Mouse (Mus musculus) ES-E14 (cell line): ENCODE data around the gene Rbbp8nl. TPM values are rescaled to one million over a fixed set of nuclear protein-coding genes. Genes with fewer than 3 reads are reported as not detected.

Experiments used
- DNase-seq: peaks from one replicate; pipeline ENCODE4 v3.0.0-alpha.2; 2013; ENCODE audit warnings: low read depth, low spot score
- H3K27ac ChIP-seq: 2 replicates; pipeline ENCODE4 v1.5.1; 2012; ENCODE audit warnings: low read depth, mild to moderate bottlenecking, low read length, moderate library complexity, mixed read lengths; ENCODE audit not compliant: poor library complexity, insufficient read depth, severe bottlenecking
- H3K36me3 ChIP-seq: 2 replicates; pipeline ENCODE4 v1.6.1; 2012; ENCODE audit warnings: mild to moderate bottlenecking, low read length, moderate library complexity, mixed read lengths; ENCODE audit not compliant: control insufficient read depth, poor library complexity, insufficient read depth, severe bottlenecking
- H3K4me1 ChIP-seq, 2 experiments: fragments of 150-350 bp in 1 of 2; sonication (generic) in 1 of 2; 2 replicates each; pipeline ENCODE4 v1.6.1; 2012; ENCODE audit warnings: low read length in 2 of 2, mild to moderate bottlenecking in 1 of 2, mixed read lengths in 1 of 2; ENCODE audit not compliant: control insufficient read depth in 2 of 2, insufficient read depth in 2 of 2, poor library complexity in 1 of 2
- H3K4me3 ChIP-seq, 2 experiments: fragments of 150-350 bp in 1 of 2; sonication (generic) in 1 of 2; 2 replicates each; pipeline ENCODE4 v1.5.1; 2012; ENCODE audit warnings: low read length in 2 of 2, low read depth in 1 of 2, mild to moderate bottlenecking in 1 of 2, mixed read lengths in 1 of 2; ENCODE audit not compliant: insufficient read depth in 1 of 2, poor library complexity in 1 of 2, severe bottlenecking in 1 of 2
- H3K9ac ChIP-seq: 2 replicates; pipeline ENCODE4 v1.6.1; 2012; ENCODE audit warnings: low read depth, mild to moderate bottlenecking, low read length, mixed read lengths; ENCODE audit not compliant: poor library complexity, insufficient read depth, severe bottlenecking
- H3K9me3 ChIP-seq: fragments of 150-350 bp; sonication (generic); 2 replicates; pipeline ENCODE4 v1.6.1; 2012; ENCODE audit warnings: low read depth, mild to moderate bottlenecking, low read length; ENCODE audit not compliant: control insufficient read depth, insufficient read depth
- CHD2 ChIP-seq: IDR thresholded peaks from 2 replicates; pipeline ENCODE4 v1.6.1; 2014; ENCODE audit warnings: mild to moderate bottlenecking, low read depth, low read length, inconsistent platforms
- HCFC1 ChIP-seq: IDR thresholded peaks from 2 replicates; pipeline ENCODE4 v1.6.1; 2012; ENCODE audit warnings: low read length, inconsistent platforms, borderline replicate concordance; ENCODE audit not compliant: insufficient read depth
- MAFK ChIP-seq: IDR thresholded peaks from 2 replicates; pipeline ENCODE4 v1.6.1; 2014; ENCODE audit warnings: mild to moderate bottlenecking, low read depth, low read length, inconsistent platforms; ENCODE audit not compliant: insufficient read depth
- ZC3H11A ChIP-seq: IDR thresholded peaks from 2 replicates; pipeline ENCODE4 v1.6.1; 2012; ENCODE audit warnings: low read depth, mild to moderate bottlenecking, inconsistent platforms, low read length, borderline replicate concordance
- ZNF384 ChIP-seq: IDR thresholded peaks from 2 replicates; pipeline ENCODE4 v1.6.1; 2012; ENCODE audit warnings: low read depth, low read length, inconsistent platforms
- in situ Hi-C, 2 experiments: fragments of 600-800 bp; cut with MboI; formaldehyde crosslinking; loops; one replicate each; pipeline ENCODE4 v1.15.1; 2025; ENCODE audit warnings: low sequenced_read_pairs in 2 of 2, inconsistent platforms in 1 of 2; ENCODE audit not compliant: unreplicated experiment in 2 of 2
- total RNA-seq: library from RNA; depleted of rRNA; stranded (reverse); fragments of 300-350 nt; gene quantifications from 2 replicates; pipeline ENCODE4 v1.2.3, GENCODE M21; 2012

The Rbbp8nl gene
- total RNA-seq, 1 experiment, result 0.54 TPM

GRCm38 (mm10) chr2:180257963-180258865, 31.5 kb downstream of the Rbbp8nl start:
- peak overlapping the region; percentile 84 to 97 for H3K4me3 ChIP-seq
- H3K36me3 ChIP-seq, result peaks cover 39% of the 10 kb centered on the region
- TF ChIP-seq MAFK (no peak), HCFC1 (no peak), ZNF384 (no peak), CHD2 (no peak), ZC3H11A (no peak)
- in situ Hi-C loops, result no loop called here
- H3K4me1 ChIP-seq, result peaks cover 0 to 7% of the 10 kb centered on the region in 2 experiments; a peak in 1 of 4 replicates
- no peak for DNase-seq
- no peaks in the 10 kb centered on the region for H3K9me3 ChIP-seq
- H3K27ac ChIP-seq, result peak overlapping the region; percentile 85; the same call in 1 of the 2 replicates
- peak overlapping the region; percentile 99 for H3K9ac ChIP-seq

- peaks cover 37% of the 10 kb centered on the region for H3K36me3 ChIP-seq
- H3K27ac ChIP-seq, result peak within 1 kb of the TSS; percentile 93
- peaks cover 3 to 10% of the 10 kb centered on the region in 2 experiments; a peak in 3 of 4 replicates for H3K4me1 ChIP-seq
- peak within 1 kb of the TSS; percentile 99 for H3K9ac ChIP-seq
- in situ Hi-C loops, result no loop called here
- TF ChIP-seq ZC3H11A (no peak), HCFC1 (peak; percentile 85), ZNF384 (no peak), MAFK (no peak), CHD2 (peak; percentile 96)
- DNase-seq, result peak; percentile 99
- H3K4me3 ChIP-seq, result peak within 1 kb of the TSS; percentile 84 to 97
- no peaks in the 10 kb centered on the region for H3K9me3 ChIP-seq
These were observed 32.6 kb downstream of the Rbbp8nl start, which contains the start of gene Rps21 for GRCm38 (mm10) chr2:180257001-180257521. Gene Rps21, plus strand, starts transcription at chr2:180257377.

DNA sequence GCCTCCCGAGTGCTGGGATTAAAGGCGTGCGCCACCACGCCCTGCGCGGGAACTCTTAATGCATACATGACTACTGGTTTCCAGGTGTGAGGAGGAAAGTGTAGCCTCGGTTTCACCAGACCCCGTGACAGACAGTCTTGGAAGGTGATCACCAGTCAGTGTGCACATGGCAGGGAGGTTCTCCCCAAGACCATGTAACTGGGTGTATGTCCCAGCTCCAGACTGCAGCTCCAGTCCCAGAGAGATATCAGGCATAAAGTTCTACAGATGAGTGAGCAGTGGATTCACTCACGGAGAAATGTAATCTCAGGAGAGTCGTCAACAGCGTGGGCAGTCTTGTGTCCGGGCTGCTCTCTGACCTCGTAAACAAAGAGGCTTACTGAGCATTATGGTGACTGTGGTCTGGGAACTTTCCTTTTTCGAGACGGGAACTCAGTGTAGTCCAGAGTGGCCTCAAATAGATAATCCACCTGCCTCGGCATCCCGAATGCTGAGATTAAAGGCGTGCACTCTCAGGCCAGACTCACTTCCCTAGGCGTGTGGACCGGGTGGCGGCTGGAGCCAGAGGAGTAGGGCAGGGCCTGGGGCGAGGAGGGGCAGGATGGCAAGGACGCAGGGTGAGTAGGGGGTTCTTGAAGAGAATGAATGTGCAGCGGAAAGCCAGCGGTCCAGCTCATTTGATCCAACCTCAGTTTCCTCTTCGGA, 33.2 kb downstream of the Rbbp8nl start:
- H3K9me3 ChIP-seq, result no peaks in the 10 kb centered on the region
- peaks cover 5 to 10% of the 10 kb centered on the region in 2 experiments; a peak in 3 of 4 replicates for H3K4me1 ChIP-seq
- peak overlapping the region; percentile 71 to 84 for H3K4me3 ChIP-seq
- peak overlapping the region; percentile 83 for H3K9ac ChIP-seq
- no peak for TF ChIP-seq ZC3H11A
- TF ChIP-seq HCFC1, result no peak
- in situ Hi-C loops, result no loop called here
- H3K36me3 ChIP-seq, result peaks cover 33% of the 10 kb centered on the region
- DNase-seq, result no peak
- peak overlapping the region; percentile 93 for H3K27ac ChIP-seq

GRCm38 (mm10) chr2:180255701-180256100, 34.0 kb downstream of the Rbbp8nl start:
- in situ Hi-C loops, result no loop called here
- Histone ChIP-seq H3K4me1 (peaks cover 5 to 13% of the 10 kb centered on the region in 2 experiments; a peak in 3 of 4 replicates), H3K9ac (peak overlapping the region; percentile 83; the same call in 1 of the 2 replicates), H3K36me3 (peaks cover 26% of the 10 kb centered on the region), H3K27ac (peak overlapping the region; percentile 93; the same call in 1 of the 2 replicates), H3K4me3 (peak overlapping the region; percentile 18 to 71), H3K9me3 (no peaks in the 10 kb centered on the region)
- no peak for TF ChIP-seq MAFK
- no peak for TF ChIP-seq HCFC1
- peak; percentile 89 for TF ChIP-seq ZNF384
- no peak for TF ChIP-seq ZC3H11A
- TF ChIP-seq CHD2, result no peak
- no peak for DNase-seq
